Mouse (Mus musculus): Measurements from ENCODE around the gene S1pr2. TPM values are rescaled to one million over a fixed set of nuclear protein-coding genes. Genes with fewer than 3 reads are reported as not detected.
"Not testable (repeated sequence)": the region's sequence is repeated elsewhere in the genome, so short reads cannot be mapped to it uniquely, and the experiment has no call there.

S1pr2 gene
- total and polyA plus RNA-seq, 2 experiments from 2014 or later, result 4.0 to 5.1 TPM

DNA sequence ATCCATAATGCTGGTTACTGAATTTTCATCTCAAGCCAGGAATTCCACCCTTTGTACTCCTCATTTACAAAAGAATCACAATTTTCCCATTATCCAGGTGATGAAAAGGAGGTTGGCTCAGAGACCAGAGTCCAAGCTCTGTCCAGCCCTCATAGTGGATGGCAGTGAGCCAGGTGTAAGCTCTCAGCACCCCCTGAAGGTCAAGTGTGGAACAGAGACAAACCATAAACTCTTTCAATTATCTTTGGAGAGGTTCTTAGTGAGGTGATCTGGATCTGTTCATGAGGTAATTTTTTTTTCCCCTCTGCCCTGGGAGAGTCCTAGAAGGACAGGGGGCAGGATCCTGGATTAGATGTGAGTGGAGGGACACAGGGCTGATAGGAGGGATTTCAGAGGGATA is 24.2 kb upstream of the S1pr2 start:
- Histone ChIP-seq H3K9me3 (ENCODE audit: low read length) (no peaks in the 10 kb centered on the region), H3K27ac (ENCODE audit: low read depth, low read length) (no peak overlapping the region), H3K36me3 (ENCODE audit: insufficient read depth) (peaks cover 12% of the 10 kb centered on the region), H3K4me1 (ENCODE audit: insufficient read depth) (no peaks in the 10 kb centered on the region), H3K9ac (no peak overlapping the region), H3K4me3 (ENCODE audit: low read depth, low read length) (no peak overlapping the region), H3K4me2 (ENCODE audit: low read depth) (no peak overlapping the region), H3K27me3 (ENCODE audit: insufficient read depth, low read length) (no peaks in the 10 kb centered on the region)
- peak; percentile 7 for DNase-seq
- TF ChIP-seq CTCF (IDR thresholded peaks at IDR 0.05; ENCODE audit: low read depth), result peak; percentile 28
- no peak for ATAC-seq

DNA sequence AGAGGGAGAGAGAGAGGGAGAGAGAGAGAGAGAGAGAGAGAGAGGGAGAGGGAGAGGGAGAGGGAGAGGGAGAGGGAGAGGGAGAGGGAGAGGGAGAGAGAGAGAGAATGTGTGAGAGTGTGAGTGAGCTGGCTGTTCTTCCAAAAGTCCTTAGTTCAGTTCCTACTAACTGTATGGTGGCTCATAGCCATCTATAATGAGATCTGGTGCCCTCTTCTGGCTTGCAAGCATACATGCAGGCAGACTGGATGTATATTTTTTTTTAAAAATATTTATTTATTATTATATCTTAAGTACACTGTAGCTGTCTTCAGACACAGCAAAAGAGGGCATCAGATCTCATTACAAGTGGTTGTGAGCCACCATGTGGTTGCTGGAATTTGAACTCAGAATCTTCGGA is 21.8 kb upstream of the S1pr2 start:
- not testable (repeated sequence) for H3K27me3 ChIP-seq (ENCODE audit: insufficient read depth, low read length); H3K27ac ChIP-seq (ENCODE audit: low read depth, low read length); DNase-seq; H3K9ac ChIP-seq; H3K9me3 ChIP-seq (ENCODE audit: low read length); H3K4me1 ChIP-seq (ENCODE audit: insufficient read depth); H3K4me2 ChIP-seq (ENCODE audit: low read depth); ATAC-seq; H3K4me3 ChIP-seq (ENCODE audit: low read depth, low read length); H3K36me3 ChIP-seq (ENCODE audit: insufficient read depth)
- TF ChIP-seq CTCF (IDR thresholded peaks at IDR 0.05; ENCODE audit: low read depth), result peak; percentile 49
- 78% methylated on average over 1 of the region's 1 CpGs for WGBS

DNA sequence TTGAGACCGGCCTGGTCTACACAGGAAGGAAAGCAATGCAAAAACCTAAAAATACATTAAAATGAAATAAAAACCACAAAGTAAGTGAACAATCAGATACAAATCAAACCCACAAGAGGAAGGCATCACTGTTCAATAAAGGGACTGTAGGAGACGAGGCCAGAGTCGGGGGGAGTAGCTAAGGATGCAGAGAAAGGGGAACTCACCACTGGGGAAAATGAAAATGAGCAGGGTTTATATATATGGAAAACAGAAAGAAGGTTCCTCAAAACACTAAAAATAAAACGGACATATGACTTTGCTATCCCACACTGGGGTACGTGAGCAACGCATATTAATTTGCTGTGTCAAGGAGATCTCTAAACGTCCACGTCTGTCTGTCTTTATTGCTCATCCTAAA is 20.5 kb upstream of the S1pr2 start:
- ATAC-seq (no peak), DNase-seq (no peak)
- no peak for TF ChIP-seq CTCF (IDR thresholded peaks at IDR 0.05; ENCODE audit: low read depth)
- Histone ChIP-seq H3K4me3 (ENCODE audit: low read depth, low read length) (no peak overlapping the region), H3K9me3 (ENCODE audit: low read length) (no peaks in the 10 kb centered on the region), H3K27ac (ENCODE audit: low read depth, low read length) (no peak overlapping the region), H3K4me1 (ENCODE audit: insufficient read depth) (no peaks in the 10 kb centered on the region), H3K9ac (no peak overlapping the region), H3K36me3 (ENCODE audit: insufficient read depth) (no peaks in the 10 kb centered on the region), H3K4me2 (ENCODE audit: low read depth) (no peak overlapping the region), H3K27me3 (ENCODE audit: insufficient read depth, low read length) (no peaks in the 10 kb centered on the region)
- WGBS, result 92% methylated on average over 8 of the region's 8 CpGs

DNA sequence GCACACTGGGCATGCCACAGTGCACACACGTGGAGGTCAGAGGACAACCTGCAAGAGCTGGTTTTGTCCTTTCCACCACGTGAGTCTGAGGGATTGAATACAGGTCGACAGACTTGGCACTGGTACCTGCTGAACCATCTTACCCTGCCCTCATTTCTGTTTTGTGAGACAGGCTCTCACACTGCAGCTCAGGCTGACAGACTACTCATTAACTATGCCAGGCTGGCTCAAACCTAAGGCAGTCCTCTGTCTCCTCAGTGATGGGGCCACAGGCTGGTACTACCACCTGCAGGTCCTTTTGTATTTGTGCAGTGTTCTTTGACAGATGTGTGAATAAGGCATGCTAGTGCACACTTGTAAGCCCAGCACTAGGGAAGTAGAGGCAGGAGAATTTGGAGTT is 18.5 kb upstream of the S1pr2 start:
- Histone ChIP-seq H3K9me3 (ENCODE audit: low read length) (no peaks in the 10 kb centered on the region), H3K27me3 (ENCODE audit: insufficient read depth, low read length) (no peaks in the 10 kb centered on the region), H3K4me3 (ENCODE audit: low read depth, low read length) (no peak overlapping the region), H3K36me3 (ENCODE audit: insufficient read depth) (no peaks in the 10 kb centered on the region), H3K4me2 (ENCODE audit: low read depth) (no peak overlapping the region), H3K27ac (ENCODE audit: low read depth, low read length) (no peak overlapping the region), H3K9ac (no peak overlapping the region), H3K4me1 (ENCODE audit: insufficient read depth) (no peaks in the 10 kb centered on the region)
- DNase-seq, result no peak
- no peak for ATAC-seq
- TF ChIP-seq CTCF (IDR thresholded peaks at IDR 0.05; ENCODE audit: low read depth), result no peak
- WGBS, result 63% methylated on average over 3 of the region's 3 CpGs

DNA sequence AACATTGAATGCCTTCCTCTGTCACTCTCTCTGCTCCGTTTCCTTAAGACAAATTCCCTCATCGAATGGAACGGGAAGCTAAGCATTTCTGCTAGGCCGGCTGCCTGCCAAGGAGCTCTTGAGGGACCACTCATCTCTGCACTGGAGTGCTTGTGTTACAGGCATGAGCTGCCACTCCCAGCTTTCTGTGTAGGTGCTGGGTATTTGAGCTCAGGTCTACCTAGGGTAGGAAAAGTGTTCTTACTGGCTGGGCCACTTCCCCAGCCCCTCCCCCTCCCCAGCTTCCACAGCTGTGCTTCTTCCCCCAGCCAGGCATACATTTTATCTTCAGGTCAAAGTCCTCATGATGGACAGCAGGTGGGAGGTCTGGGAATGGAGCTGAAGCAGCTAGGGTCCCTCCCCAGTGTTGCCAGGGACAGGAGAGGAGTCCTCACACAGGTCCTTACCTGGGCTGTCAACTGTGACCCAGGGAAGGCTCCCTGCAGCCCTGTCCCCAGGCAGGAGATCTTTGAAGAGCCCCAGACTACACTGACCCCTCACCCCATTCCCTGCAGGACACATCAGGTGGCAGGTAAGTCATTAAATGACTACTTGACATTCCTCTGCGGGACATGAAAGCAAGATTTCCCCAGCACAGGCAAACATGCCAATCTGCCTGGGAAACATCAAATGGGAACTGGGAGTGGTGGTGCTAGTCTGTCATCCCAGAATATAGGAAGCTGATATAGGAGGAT is 16.8 kb upstream of the S1pr2 start:
- H3K27ac ChIP-seq (ENCODE audit: low read depth, low read length), result no peak overlapping the region
- H3K4me3 ChIP-seq (ENCODE audit: low read depth, low read length), result no peak overlapping the region
- no peak overlapping the region for H3K4me2 ChIP-seq (ENCODE audit: low read depth)
- WGBS, result 49% methylated on average over 5 of the region's 5 CpGs
- DNase-seq (no peak), ATAC-seq (no peak)
- H3K9ac ChIP-seq, result no peak overlapping the region
- no peaks in the 10 kb centered on the region for H3K36me3 ChIP-seq (ENCODE audit: insufficient read depth)
- H3K9me3 ChIP-seq (ENCODE audit: low read length), result no peaks in the 10 kb centered on the region
- TF ChIP-seq CTCF (IDR thresholded peaks at IDR 0.05; ENCODE audit: low read depth), result no peak
- H3K4me1 ChIP-seq (ENCODE audit: insufficient read depth), result no peaks in the 10 kb centered on the region
- H3K27me3 ChIP-seq (ENCODE audit: insufficient read depth, low read length), result no peaks in the 10 kb centered on the region

DNA sequence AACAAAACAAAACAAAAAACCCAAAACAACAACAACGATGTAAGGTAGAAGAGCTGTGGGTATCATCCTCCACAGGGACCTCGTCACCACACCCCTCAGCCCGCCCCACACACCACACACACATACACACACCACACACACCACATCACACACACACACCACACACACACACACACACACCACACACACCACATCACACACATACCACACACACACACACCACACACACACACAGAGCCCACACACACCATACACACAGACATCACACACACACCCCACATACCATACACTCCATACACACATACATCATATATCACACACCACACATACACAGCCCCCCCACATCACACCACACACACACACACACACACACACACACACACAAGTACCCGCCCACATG is 15.0 kb upstream of the S1pr2 start:
- Histone ChIP-seq H3K4me1 (ENCODE audit: insufficient read depth) (no peaks in the 10 kb centered on the region), H3K9ac (no peak overlapping the region), H3K27ac (ENCODE audit: low read depth, low read length) (no peak overlapping the region), H3K36me3 (ENCODE audit: insufficient read depth) (no peaks in the 10 kb centered on the region), H3K4me2 (ENCODE audit: low read depth) (no peak overlapping the region), H3K4me3 (ENCODE audit: low read depth, low read length) (no peak overlapping the region), H3K9me3 (ENCODE audit: low read length) (no peaks in the 10 kb centered on the region), H3K27me3 (ENCODE audit: insufficient read depth, low read length) (no peaks in the 10 kb centered on the region)
- DNase-seq (no peak), ATAC-seq (no peak)
- WGBS, result 91% methylated on average over 4 of the region's 4 CpGs
- TF ChIP-seq CTCF (IDR thresholded peaks at IDR 0.05; ENCODE audit: low read depth), result no peak

DNA sequence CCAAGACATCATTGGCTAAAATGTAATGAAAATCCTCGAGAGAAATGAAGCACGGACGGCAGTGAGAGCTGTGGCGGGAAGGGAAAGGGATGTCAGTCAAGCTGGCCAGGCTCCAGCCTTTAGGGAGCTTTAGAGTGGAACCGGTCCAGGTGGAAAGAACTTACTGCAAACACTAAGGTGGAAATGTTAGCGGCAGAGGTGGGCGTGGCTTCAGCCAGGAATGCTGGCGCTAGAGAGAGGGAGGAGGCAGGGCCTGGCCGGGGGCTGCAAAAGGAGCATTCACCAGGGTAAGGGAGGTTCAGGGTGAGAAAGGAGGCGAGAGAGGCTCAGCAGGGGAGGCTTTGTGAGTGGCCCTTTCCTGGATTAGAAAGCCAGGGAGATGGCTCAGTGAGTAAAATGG is 14.3 kb upstream of the S1pr2 start:
- ATAC-seq (no peak), DNase-seq (no peak)
- WGBS, result 5% methylated on average over 10 of the region's 10 CpGs
- Histone ChIP-seq H3K4me3 (ENCODE audit: low read depth, low read length) (no peak overlapping the region), H3K4me2 (ENCODE audit: low read depth) (peak overlapping the region; percentile 26), H3K27ac (ENCODE audit: low read depth, low read length) (no peak overlapping the region), H3K36me3 (ENCODE audit: insufficient read depth) (no peaks in the 10 kb centered on the region), H3K9ac (no peak overlapping the region), H3K27me3 (ENCODE audit: insufficient read depth, low read length) (no peaks in the 10 kb centered on the region), H3K4me1 (ENCODE audit: insufficient read depth) (no peaks in the 10 kb centered on the region), H3K9me3 (ENCODE audit: low read length) (no peaks in the 10 kb centered on the region)
- TF ChIP-seq CTCF (IDR thresholded peaks at IDR 0.05; ENCODE audit: low read depth), result no peak

Data from forebrain, postnatal 0 days (tissue).